Mouse (Mus musculus) ES-Bruce4 (cell line): ENCODE data around the gene Atxn7l1.

Experiments
- CTCF ChIP-seq: IDR thresholded peaks from one replicate; pipeline ENCODE4 v1.8.1; 2011; ENCODE audit warnings: low read depth, low read length
- POLR2A ChIP-seq: IDR thresholded peaks from one replicate; pipeline ENCODE4 v1.8.1; 2011; ENCODE audit warnings: low read length; ENCODE audit not compliant: insufficient read depth

DNA sequence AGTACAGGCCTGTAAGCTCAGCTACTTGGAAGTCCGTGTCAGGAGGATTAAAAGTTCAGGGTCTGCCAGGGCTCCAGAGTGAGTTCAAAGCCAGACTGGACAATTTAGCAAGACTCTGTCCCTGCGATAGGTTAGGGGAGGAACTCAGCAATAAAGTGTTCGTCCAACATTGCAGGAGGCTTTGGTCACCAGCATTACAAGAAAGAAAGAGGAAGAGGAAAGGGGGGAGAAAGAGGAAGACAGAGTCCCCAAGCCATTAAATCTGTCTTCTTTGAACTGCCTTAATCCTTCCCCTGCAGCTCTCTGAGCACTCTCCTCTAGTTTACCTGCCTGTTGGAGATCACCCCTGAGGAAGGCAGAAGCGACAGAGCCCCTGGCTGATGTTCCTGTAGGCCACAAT is 184.6 kb downstream of the Atxn7l1 start:
- no peak for TF ChIP-seq CTCF
- no peak for TF ChIP-seq POLR2A
